Mouse (Mus musculus) liver, embryonic 12.5 days (tissue): ENCODE measurements around the gene Fut9. TPM values are rescaled to one million over a fixed set of nuclear protein-coding genes. Genes with fewer than 3 reads are reported as not detected.

Experiments used
- ATAC-seq: fragments of 200-750 bp; cut with Nextera tagmentation; 2 replicates; pipeline ENCODE4 v1.8.0; 2017; ENCODE audit warnings: moderate number of reproducible peaks, mild to moderate bottlenecking, moderate library complexity
- H3K27ac ChIP-seq: fragments of 300-500 bp; sonication (generic); 2 replicates; pipeline ENCODE4 v1.5.1; 2016; ENCODE audit warnings: mild to moderate bottlenecking
- H3K27me3 ChIP-seq: fragments of 300-500 bp; sonication (generic); replicated peaks from 2 replicates; pipeline ENCODE4 v1.6.1; 2016; ENCODE audit warnings: mild to moderate bottlenecking, moderate library complexity
- H3K36me3 ChIP-seq: fragments of 300-500 bp; sonication (generic); 2 replicates; pipeline ENCODE4 v1.6.1; 2016; ENCODE audit warnings: mild to moderate bottlenecking, moderate library complexity
- H3K4me1 ChIP-seq: fragments of 300-500 bp; sonication (generic); 2 replicates; pipeline ENCODE4 v1.6.1; 2016
- H3K4me2 ChIP-seq: fragments of 300-500 bp; sonication (generic); 2 replicates; pipeline ENCODE4 v1.6.1; 2016; ENCODE audit warnings: mild to moderate bottlenecking, moderate library complexity
- H3K4me3 ChIP-seq: fragments of 300-500 bp; sonication (generic); 2 replicates; pipeline ENCODE4 v1.5.1; 2016; ENCODE audit warnings: mild to moderate bottlenecking, moderate library complexity
- H3K9ac ChIP-seq: fragments of 300-500 bp; sonication (generic); 2 replicates; pipeline ENCODE4 v1.6.1; 2016; ENCODE audit warnings: mild to moderate bottlenecking, moderate library complexity
- H3K9me3 ChIP-seq: fragments of 300-500 bp; sonication (generic); replicated peaks from 2 replicates; pipeline ENCODE4 v1.6.1; 2016; ENCODE audit warnings: mild to moderate bottlenecking, moderate library complexity
- WGBS: fragments of 180-500 bp; shearing (Covaris S2); methylation state at CpG from one replicate; pipeline ENCODE4 v1.1.7; 2016; ENCODE audit not compliant: insufficient replicate concordance; 5-methylcytosine and 5-hydroxymethylcytosine counted together
- polyA plus RNA-seq: library from polyadenylated mRNA; unstranded; fragments of >200 nt; fragmentation: Nextera tagmentation; extraction: Ambion mirVana; gene quantifications from 2 replicates; pipeline ENCODE4 v1.2.1, GENCODE M21; 2016

Gene Fut9
- polyA plus RNA-seq, 1 experiment from 2014 or later, result not detected

- ATAC-seq, result no peak
- H3K9ac ChIP-seq, result no peak overlapping the region
- no peak overlapping the region for H3K4me2 ChIP-seq
- H3K9me3 ChIP-seq, result no peaks in the 10 kb centered on the region
- no peaks in the 10 kb centered on the region for H3K27me3 ChIP-seq
- H3K27ac ChIP-seq, result no peak overlapping the region
- no peak overlapping the region for H3K4me3 ChIP-seq
- H3K36me3 ChIP-seq, result no peaks in the 10 kb centered on the region
- H3K4me1 ChIP-seq, result no peaks in the 10 kb centered on the region
- 67% methylated on average over 4 of the region's 4 CpGs for WGBS
These were observed 158.1 kb downstream of the Fut9 start for GRCm38 (mm10) chr4:25641993-25642392.

GRCm38 (mm10) chr4:25633262-25633661 lies 166.8 kb downstream of the Fut9 start:
- no peak for ATAC-seq
- H3K9ac ChIP-seq, result no peak overlapping the region
- H3K9me3 ChIP-seq, result no peaks in the 10 kb centered on the region
- no peak overlapping the region for H3K27ac ChIP-seq
- H3K4me2 ChIP-seq, result no peak overlapping the region
- WGBS, result 51% methylated on average over 2 of the region's 2 CpGs
- no peaks in the 10 kb centered on the region for H3K27me3 ChIP-seq
- no peaks in the 10 kb centered on the region for H3K36me3 ChIP-seq
- no peak overlapping the region for H3K4me3 ChIP-seq
- H3K4me1 ChIP-seq, result no peaks in the 10 kb centered on the region

GRCm38 (mm10) chr4:25628113-25628512 lies 171.9 kb downstream of the Fut9 start:
- no peak for ATAC-seq

GRCm38 (mm10) chr4:25627467-25627866 lies 172.6 kb downstream of the Fut9 start:
- no peak overlapping the region for H3K9ac ChIP-seq
- no peak overlapping the region for H3K4me2 ChIP-seq
- ATAC-seq, result no peak
- H3K27me3 ChIP-seq, result no peaks in the 10 kb centered on the region
- H3K4me1 ChIP-seq, result no peaks in the 10 kb centered on the region
- no peaks in the 10 kb centered on the region for H3K9me3 ChIP-seq
- H3K36me3 ChIP-seq, result no peaks in the 10 kb centered on the region
- H3K27ac ChIP-seq, result no peak overlapping the region
- WGBS, result 94% methylated on average over 9 of the region's 9 CpGs
- H3K4me3 ChIP-seq, result no peak overlapping the region

More at GRCm38 (mm10) chr4:25628113-25628512, 171.9 kb downstream of the Fut9 start:
- H3K4me2 ChIP-seq, result no peak overlapping the region
- WGBS, result 66% methylated on average over 5 of the region's 5 CpGs
- H3K4me1 ChIP-seq, result no peaks in the 10 kb centered on the region
- H3K9ac ChIP-seq, result no peak overlapping the region
- no peak overlapping the region for H3K4me3 ChIP-seq
- no peaks in the 10 kb centered on the region for H3K27me3 ChIP-seq
- no peaks in the 10 kb centered on the region for H3K9me3 ChIP-seq
- no peaks in the 10 kb centered on the region for H3K36me3 ChIP-seq
- no peak overlapping the region for H3K27ac ChIP-seq

- ATAC-seq, result no peak
- H3K36me3 ChIP-seq, result no peaks in the 10 kb centered on the region
- H3K4me1 ChIP-seq, result no peaks in the 10 kb centered on the region
- no peak overlapping the region for H3K4me3 ChIP-seq
- H3K9me3 ChIP-seq, result no peaks in the 10 kb centered on the region
- no peak overlapping the region for H3K4me2 ChIP-seq
- no peaks in the 10 kb centered on the region for H3K27me3 ChIP-seq
- 52% methylated on average over 1 of the region's 1 CpGs for WGBS
- no peak overlapping the region for H3K27ac ChIP-seq
- H3K9ac ChIP-seq, result no peak overlapping the region
These were observed 173.0 kb downstream of the Fut9 start for GRCm38 (mm10) chr4:25627039-25627438.

GRCm38 (mm10) chr4:25623176-25623575 lies 176.9 kb downstream of the Fut9 start:
- WGBS, result 62% methylated on average over 2 of the region's 2 CpGs
- no peak for ATAC-seq
- Histone ChIP-seq H3K9ac (no peak overlapping the region), H3K4me3 (no peak overlapping the region), H3K27me3 (no peaks in the 10 kb centered on the region), H3K4me1 (no peaks in the 10 kb centered on the region), H3K4me2 (no peak overlapping the region), H3K27ac (no peak overlapping the region), H3K36me3 (no peaks in the 10 kb centered on the region), H3K9me3 (no peaks in the 10 kb centered on the region)

- no peak for ATAC-seq
- 63% methylated on average over 4 of the region's 4 CpGs for WGBS
These were observed 182.7 kb downstream of the Fut9 start for GRCm38 (mm10) chr4:25617301-25617700.

GRCm38 (mm10) chr4:25613426-25613825 lies 186.6 kb downstream of the Fut9 start:
- ATAC-seq, result no peak

More at GRCm38 (mm10) chr4:25617301-25617700, 182.7 kb downstream of the Fut9 start:
- H3K4me3 ChIP-seq, result no peak overlapping the region
- H3K4me1 ChIP-seq, result no peaks in the 10 kb centered on the region
- H3K36me3 ChIP-seq, result no peaks in the 10 kb centered on the region
- H3K9ac ChIP-seq, result no peak overlapping the region
- H3K27me3 ChIP-seq, result no peaks in the 10 kb centered on the region
- H3K9me3 ChIP-seq, result no peaks in the 10 kb centered on the region
- no peak overlapping the region for H3K27ac ChIP-seq
- H3K4me2 ChIP-seq, result no peak overlapping the region

GRCm38 (mm10) chr4:25610481-25610880 lies 189.6 kb downstream of the Fut9 start:
- Histone ChIP-seq H3K4me3 (no peak overlapping the region), H3K4me2 (no peak overlapping the region), H3K27ac (no peak overlapping the region), H3K27me3 (no peaks in the 10 kb centered on the region), H3K36me3 (no peaks in the 10 kb centered on the region), H3K4me1 (no peaks in the 10 kb centered on the region), H3K9me3 (no peaks in the 10 kb centered on the region), H3K9ac (no peak overlapping the region)
- no peak for ATAC-seq
- WGBS, result 58% methylated on average over 2 of the region's 2 CpGs

More at GRCm38 (mm10) chr4:25613426-25613825, 186.6 kb downstream of the Fut9 start:
- H3K27me3 ChIP-seq, result no peaks in the 10 kb centered on the region
- no peak overlapping the region for H3K4me3 ChIP-seq
- WGBS, result 66% methylated on average over 5 of the region's 5 CpGs
- H3K27ac ChIP-seq, result no peak overlapping the region
- no peaks in the 10 kb centered on the region for H3K4me1 ChIP-seq
- H3K9ac ChIP-seq, result no peak overlapping the region
- H3K4me2 ChIP-seq, result no peak overlapping the region
- no peaks in the 10 kb centered on the region for H3K9me3 ChIP-seq
- H3K36me3 ChIP-seq, result no peaks in the 10 kb centered on the region

GRCm38 (mm10) chr4:25593218-25593617 lies 206.8 kb downstream of the Fut9 start:
- Histone ChIP-seq H3K9me3 (no peaks in the 10 kb centered on the region), H3K27ac (no peak overlapping the region), H3K4me2 (no peak overlapping the region), H3K36me3 (no peaks in the 10 kb centered on the region), H3K27me3 (no peaks in the 10 kb centered on the region), H3K9ac (no peak overlapping the region), H3K4me1 (no peaks in the 10 kb centered on the region), H3K4me3 (no peak overlapping the region)
- no peak for ATAC-seq
- WGBS, result 58% methylated on average over 4 of the region's 4 CpGs
